Mouse (Mus musculus) erythroblast, embryonic 14.5 days (primary cell): Measurements from ENCODE around the gene Ryr2.

Source experiments
- GATA1 ChIP-seq: IDR thresholded peaks from 2 replicates; pipeline ENCODE4 v1.6.1; 2012; ENCODE audit warnings: low read length, inconsistent platforms, mixed read lengths
- TAL1 ChIP-seq: IDR thresholded peaks from 3 replicates; pipeline ENCODE4 v1.6.1; 2012; ENCODE audit warnings: low read length, inconsistent platforms, mixed read lengths

DNA sequence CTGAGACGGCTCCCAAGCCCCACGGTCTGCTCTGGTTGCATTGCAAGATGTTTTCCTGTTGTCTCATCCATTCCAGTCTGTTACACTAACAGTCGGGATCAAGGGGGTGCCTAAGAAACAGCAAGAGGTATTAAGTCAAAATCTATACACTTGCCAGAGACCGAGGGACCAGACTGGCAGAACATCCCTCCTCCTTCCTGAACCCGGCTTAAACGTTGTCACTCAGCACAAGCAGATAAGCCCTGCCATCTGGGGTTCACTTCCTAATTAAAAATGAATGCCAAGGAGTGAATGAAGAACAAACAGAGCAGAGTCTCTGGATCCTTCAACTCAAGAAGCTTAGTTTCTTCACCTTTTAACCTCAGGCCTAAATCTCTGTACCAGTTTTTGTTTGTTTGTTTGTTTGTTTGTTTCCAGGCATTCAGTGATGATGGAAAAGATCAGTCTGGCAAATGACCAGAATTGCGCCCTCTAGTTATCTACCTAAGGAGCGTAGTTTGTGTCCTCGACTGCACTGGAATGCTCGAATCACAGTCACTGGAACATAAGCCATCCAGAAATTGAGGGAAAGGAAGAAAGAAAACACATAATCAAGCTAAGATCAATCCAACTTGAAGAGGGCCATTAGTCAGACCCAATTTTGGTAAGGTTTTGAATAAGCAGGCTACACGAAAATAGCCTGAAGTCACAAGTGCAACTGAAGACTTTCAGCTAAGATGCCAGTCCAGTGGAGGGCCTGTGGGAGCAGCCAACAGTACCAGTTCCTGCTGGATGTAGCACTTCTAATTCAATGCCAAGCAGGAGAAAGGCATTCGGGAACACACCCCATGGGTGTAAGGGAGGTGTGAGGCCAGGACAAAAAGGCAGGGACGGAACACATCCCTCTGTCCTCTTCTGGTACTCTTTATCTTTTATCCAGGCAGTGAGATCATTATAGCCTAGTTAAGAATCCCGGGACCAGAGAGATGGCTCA is 36.3 kb downstream of the Ryr2 start:
- TF ChIP-seq TAL1 (no peak), GATA1 (no peak)
